Mouse (Mus musculus): ENCODE results near the gene Echdc2. TPM values are rescaled to one million over a fixed set of nuclear protein-coding genes. Genes with fewer than 3 reads are reported as not detected.

Echdc2 gene
- total RNA-seq, 2 experiments from 2014 or later = 7.4 to 9.1 TPM

DNA sequence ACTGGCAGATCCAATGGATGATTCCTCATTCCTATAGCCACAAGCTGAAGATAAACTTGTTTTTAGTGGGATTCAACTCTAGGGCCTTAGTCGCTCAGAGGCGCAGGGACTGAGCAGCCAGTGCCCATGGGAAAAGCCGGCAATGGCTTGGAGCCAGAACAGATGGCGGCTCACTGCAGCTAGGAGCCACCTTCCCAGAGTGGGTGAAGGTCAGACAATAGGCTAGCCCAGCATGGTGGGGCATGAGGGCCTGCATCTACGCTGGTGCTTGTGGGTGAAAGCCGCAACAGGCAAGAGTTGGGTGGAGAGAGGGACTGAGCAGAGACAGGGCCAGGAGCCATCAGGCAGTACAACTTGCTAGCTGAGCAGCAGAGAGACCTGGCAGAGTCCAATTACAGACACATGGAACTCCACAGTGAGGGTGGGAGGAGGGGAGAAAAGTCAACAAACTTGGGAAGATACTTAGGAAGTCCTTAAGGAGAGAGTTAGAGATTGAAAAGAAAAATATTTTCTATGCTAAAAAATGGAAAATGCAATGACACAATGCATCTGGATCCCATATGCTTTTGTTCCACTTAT is 31.1 kb downstream of the Echdc2 start:
- peak; percentile 40 for DNase-seq (ENCODE audit: low spot score)

DNA sequence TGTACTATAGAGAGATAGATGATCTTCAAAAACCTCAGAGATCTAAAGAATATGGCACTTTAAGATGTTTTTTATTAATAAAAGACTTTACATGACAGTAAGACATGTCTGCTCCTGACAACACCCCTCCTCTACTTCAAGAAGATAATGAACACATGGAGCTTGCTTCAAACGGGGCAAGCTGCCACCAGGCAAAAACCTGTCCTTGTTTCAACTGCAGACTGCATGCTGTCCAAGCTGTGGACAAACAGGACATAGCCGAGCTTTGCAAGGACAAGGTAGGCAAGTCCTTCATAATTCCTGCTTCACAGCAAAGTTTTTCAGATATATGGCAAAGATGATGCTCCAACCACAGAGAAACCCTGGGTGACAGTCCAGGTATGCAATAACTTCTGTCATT is 34.0 kb downstream of the Echdc2 start:
- no peak for DNase-seq (ENCODE audit: low spot score)

DNA sequence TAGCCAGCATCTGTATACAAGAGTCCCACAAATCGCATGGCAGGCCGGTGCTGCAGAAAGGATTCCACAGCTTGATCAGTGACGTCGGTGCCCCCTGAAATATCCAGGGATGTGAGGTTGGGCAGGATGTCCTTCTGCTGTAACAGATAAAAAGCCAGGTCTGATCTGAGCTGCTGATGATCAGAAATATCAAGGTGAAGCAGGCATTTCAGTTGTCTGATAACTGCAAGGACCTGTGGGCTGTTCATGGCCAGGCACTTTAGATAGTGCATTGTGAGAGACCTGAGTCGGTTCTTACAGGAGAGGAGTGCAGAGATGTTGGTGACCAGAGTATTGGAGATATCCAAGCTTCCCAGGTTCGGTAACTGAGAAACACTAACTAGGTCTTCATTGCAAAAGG is 39.4 kb downstream of the Echdc2 start:
- no peak for DNase-seq (ENCODE audit: low spot score)

DNA sequence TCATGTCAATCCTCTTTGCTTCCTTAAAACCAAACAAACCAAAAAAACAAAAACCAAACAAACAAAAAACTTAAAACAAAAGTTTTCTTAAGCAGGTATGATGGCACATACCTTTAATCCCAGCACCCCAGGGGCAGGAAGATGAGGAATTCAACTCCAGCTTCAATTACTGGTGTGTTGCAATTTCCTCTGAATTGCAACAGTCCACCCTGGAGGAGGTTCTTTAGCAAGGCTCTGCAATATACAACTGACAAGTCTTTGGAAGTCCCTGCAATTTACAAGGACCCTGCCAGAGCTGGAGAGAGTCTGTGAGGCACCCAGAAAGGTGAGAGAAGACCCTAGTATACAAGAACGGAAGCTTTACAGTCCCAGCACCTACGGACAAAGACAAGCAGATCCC is 47.8 kb downstream of the Echdc2 start:
- DNase-seq (ENCODE audit: low spot score) = no peak

DNA sequence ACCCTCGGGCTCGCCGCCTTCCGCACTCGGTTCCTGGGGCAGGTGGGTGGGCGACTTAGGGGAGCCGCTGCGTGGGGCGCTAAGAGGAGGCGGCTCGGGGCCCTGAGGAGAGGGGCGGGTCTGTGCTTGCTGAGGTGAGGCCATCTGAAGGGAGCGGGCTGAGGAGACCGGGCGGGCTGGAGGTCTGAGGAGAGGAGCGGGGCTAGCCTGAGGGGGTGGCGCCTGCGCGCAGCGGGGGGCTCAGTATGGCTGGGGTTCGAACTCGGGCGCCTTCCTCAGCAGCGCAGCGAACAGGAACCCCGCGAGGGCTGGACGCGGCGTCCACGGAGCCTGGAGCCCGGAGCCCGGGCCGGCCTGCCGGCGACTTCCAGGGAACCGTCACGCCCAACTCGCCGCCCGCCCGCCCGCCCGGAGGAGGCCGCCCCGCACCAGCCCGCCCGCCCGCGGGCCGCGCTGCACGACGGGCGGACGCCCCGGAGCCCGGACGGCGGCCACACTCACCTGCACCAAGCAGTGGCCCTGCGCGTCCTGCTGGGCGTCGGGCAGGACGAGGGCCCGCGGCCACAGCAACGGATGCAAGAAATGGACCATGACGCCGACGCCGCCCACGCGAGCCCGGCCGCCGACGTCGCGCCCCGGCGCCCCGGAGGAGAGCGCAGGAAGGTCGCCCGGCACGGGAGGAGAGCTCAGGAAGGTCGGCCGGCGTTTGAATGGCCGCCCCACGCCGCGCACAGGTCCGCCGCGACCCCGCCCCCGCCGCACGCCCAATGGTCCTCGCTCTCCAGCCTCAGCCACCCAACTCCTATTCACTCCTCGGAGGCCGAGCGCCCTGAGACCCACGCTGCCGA is 52.3 kb downstream of the Echdc2 start, which contains the start of gene Zyg11a:
Gene Zyg11a, minus strand, starts transcription at position 717 of the 848 bp plus-strand sequence.
- DNase-seq (ENCODE audit: low spot score) = no peak

DNA sequence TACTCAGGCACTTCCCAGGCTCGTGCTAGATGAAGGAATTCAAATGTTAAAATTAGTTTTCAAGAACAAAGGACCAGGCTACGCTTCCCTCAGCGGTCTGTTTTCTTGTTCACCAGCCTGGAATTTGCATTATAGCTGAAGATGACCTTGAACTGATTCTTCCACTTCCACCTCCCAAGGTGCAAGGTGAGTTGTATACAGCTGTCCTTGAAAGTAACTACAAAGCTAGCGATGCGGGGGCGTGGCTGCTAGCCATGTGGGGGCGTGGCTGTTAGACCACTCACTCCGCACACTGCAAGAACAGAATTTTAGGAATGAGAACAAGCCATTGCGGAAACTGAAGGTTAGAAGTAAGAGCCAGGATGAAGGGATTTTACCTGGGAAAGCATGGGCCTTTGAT is 53.8 kb downstream of the Echdc2 start:
- no peak for DNase-seq (ENCODE audit: low spot score)

DNA sequence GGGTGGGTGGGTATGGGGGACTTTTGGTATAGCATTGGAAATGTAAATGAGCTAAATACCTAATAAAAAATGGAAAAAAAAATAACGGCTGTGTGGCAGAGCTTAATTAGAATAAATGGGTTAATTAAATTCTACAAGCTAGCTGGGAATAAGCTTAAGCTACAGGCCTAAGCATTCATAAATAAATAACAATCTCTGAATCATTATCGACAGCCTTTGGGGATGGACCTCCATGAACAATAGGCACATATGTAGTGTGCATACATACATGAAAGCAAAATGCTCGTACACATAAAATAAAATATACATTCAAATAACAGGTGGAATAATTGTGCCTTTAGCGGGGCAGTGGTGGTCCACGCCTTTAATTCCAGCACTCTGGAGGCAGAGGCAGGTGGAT is 57.3 kb downstream of the Echdc2 start:
- DNase-seq (ENCODE audit: low spot score) = no peak

DNA sequence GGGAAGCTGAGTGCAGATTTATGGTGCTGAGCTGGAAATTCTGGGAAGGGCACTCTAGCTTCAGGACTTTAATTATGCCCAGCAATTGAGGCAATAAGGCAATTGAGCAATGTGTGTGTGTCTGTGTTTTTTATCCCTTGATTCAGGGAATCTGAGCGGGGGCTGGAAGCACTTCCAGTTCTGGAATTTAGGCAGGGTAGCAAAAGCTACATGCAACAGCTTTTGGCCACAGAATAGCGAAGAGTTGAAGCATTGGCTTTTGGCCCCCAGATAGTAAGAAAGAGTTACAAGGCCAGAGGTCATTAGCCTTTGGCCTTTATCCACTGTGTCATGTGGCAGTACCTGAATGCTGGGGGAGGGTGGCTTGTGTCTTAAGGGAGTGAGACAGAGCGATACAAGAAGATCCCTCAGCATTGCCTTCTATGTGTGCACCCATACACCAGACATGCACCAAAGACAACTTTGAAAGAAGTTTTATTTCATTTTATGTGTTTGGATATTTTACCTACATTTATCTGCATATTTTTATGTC is 60.2 kb downstream of the Echdc2 start:
- peak; percentile 4 for DNase-seq (ENCODE audit: low spot score)

Other genes starting within 250 kb of the Echdc2 start
- gene Cpt2, start 241.8 kb upstream of the Echdc2 start, total RNA-seq (2021) = 10 to 100 TPM; 64.3 to 67.2 TPM
- gene Slc1a7, start 197.1 kb upstream of the Echdc2 start, total RNA-seq (2021) = under 1 TPM in 1 of 2 experiments, not detected in 1; 0.14 TPM
- 1 to 10 TPM; 8.0 to 9.5 TPM for gene Podn, start 69.0 kb upstream of the Echdc2 start, total RNA-seq (2021)
- 100 to 1,000 TPM; 142 to 147 TPM for gene Scp2, start 20.4 kb upstream of the Echdc2 start, total RNA-seq (2021)
- gene Zyg11a, start 52.6 kb downstream of the Echdc2 start, total RNA-seq (2021) = 1 to 10 TPM in 1 of 2 experiments, under 1 TPM in 1; 0.87 to 1.2 TPM
- 10 to 100 TPM; 59.6 to 65.3 TPM for gene Zyg11b, start 135.7 kb downstream of the Echdc2 start, total RNA-seq (2021)
- gene Coa7, start 162.7 kb downstream of the Echdc2 start, total RNA-seq (2021) = 10 to 100 TPM; 29.9 to 35.5 TPM
- gene Shisal2a, start 217.9 kb downstream of the Echdc2 start, total RNA-seq (2021) = not detected
- 1 to 10 TPM; 4.3 to 6.9 TPM for gene Gpx7, start 241.5 kb downstream of the Echdc2 start, total RNA-seq (2021)

Measured in gastrocnemius, adult 18-20 months (tissue).